Mouse (Mus musculus) left cerebral cortex, postnatal 36 days (tissue): ENCODE data around the gene Icos. TPM values are rescaled to one million over a fixed set of nuclear protein-coding genes. Genes with fewer than 3 reads are reported as not detected.

Experiments
- DNase-seq, 2 experiments: peaks; one replicate each; pipeline ENCODE4 v3.0.0; 2021 to 2022; ENCODE audit warnings: low spot score in 2 of 2, mixed read lengths in 1 of 2
- intact Hi-C: fragments of 180-260 bp; cut with DNase I; formaldehyde crosslinking; loops from one replicate; pipeline ENCODE4 v1.15.1; 2025
- total RNA-seq, 2 experiments: library from RNA; stranded (reverse); gene quantifications; 2 replicates each; pipeline ENCODE4 v1.2.3; 2021

Icos gene
- total RNA-seq = under 1 TPM in 1 of 2 experiments, not detected in 1; 0.15 TPM

GRCm38 (mm10) chr1:60977641-60978040, at the start of gene Icos:
Gene Icos (plus strand): TSS chr1:60977927.
- intact Hi-C loops = no loop called here
- DNase-seq = no peak

GRCm38 (mm10) chr1:60929036-60929435, 48.7 kb upstream of the Icos start:
- intact Hi-C loops = no loop called here
- DNase-seq = no peak

GRCm38 (mm10) chr1:60930397-60930796, 47.3 kb upstream of the Icos start:
- no peak for DNase-seq
- intact Hi-C loops = no loop called here

GRCm38 (mm10) chr1:60935968-60936581, 41.7 kb upstream of the Icos start:
- intact Hi-C loops = no loop called here
- no peak for DNase-seq

- intact Hi-C loops = no loop called here
Observed at GRCm38 (mm10) chr1:60936963-60937711, 40.6 kb upstream of the Icos start.

GRCm38 (mm10) chr1:60938256-60938655, 39.5 kb upstream of the Icos start:
- no peak for DNase-seq
- intact Hi-C loops = no loop called here

More at GRCm38 (mm10) chr1:60936963-60937711, 40.6 kb upstream of the Icos start:
- no peak for DNase-seq

- intact Hi-C loops = no loop called here
- no peak for DNase-seq
Observed at GRCm38 (mm10) chr1:60938974-60939373, 38.8 kb upstream of the Icos start.

GRCm38 (mm10) chr1:60940023-60940422, 37.7 kb upstream of the Icos start:
- intact Hi-C loops = loop anchor here (5.0 kb wide), 1 partner anchor 78 kb away; no protein-coding TSS in a partner anchor
- no peak for DNase-seq

- no peak for DNase-seq
- intact Hi-C loops = loop anchor here (5.0 kb wide), 1 partner anchor 78 kb away; no protein-coding TSS in a partner anchor
Observed at GRCm38 (mm10) chr1:60940620-60941019, 37.1 kb upstream of the Icos start.

GRCm38 (mm10) chr1:60941056-60942048, 36.4 kb upstream of the Icos start:
- intact Hi-C loops = loop anchor here (5.0 kb wide), 1 partner anchor 79 kb away; no protein-coding TSS in a partner anchor

GRCm38 (mm10) chr1:60942921-60943320, 34.8 kb upstream of the Icos start:
- DNase-seq = no peak
- intact Hi-C loops = loop anchor here (5.0 kb wide), 1 partner anchor 81 kb away; no protein-coding TSS in a partner anchor

More at GRCm38 (mm10) chr1:60941056-60942048, 36.4 kb upstream of the Icos start:
- DNase-seq = no peak

GRCm38 (mm10) chr1:60945633-60946401, 31.9 kb upstream of the Icos start:
- intact Hi-C loops = no loop called here
- no peak for DNase-seq

- intact Hi-C loops = no loop called here
- DNase-seq = no peak
Observed at GRCm38 (mm10) chr1:60948112-60948511, 29.6 kb upstream of the Icos start.

GRCm38 (mm10) chr1:60952958-60953357, 24.8 kb upstream of the Icos start:
- no peak for DNase-seq
- intact Hi-C loops = no loop called here

- intact Hi-C loops = no loop called here
- no peak for DNase-seq
Observed at GRCm38 (mm10) chr1:60953686-60954085, 24.0 kb upstream of the Icos start.

- DNase-seq = no peak
Observed at GRCm38 (mm10) chr1:60954759-60955158, 23.0 kb upstream of the Icos start.

GRCm38 (mm10) chr1:60955186-60955585, 22.5 kb upstream of the Icos start:
- intact Hi-C loops = no loop called here

More at GRCm38 (mm10) chr1:60954759-60955158, 23.0 kb upstream of the Icos start:
- intact Hi-C loops = no loop called here

GRCm38 (mm10) chr1:60956196-60956595, 21.5 kb upstream of the Icos start:
- no peak for DNase-seq
- intact Hi-C loops = no loop called here

More at GRCm38 (mm10) chr1:60955186-60955585, 22.5 kb upstream of the Icos start:
- DNase-seq = no peak

GRCm38 (mm10) chr1:60958287-60958686, 19.4 kb upstream of the Icos start:
- DNase-seq = no peak
- intact Hi-C loops = no loop called here
